Mouse (Mus musculus) testis, postnatal 14 days (tissue): ENCODE results near the gene Olfr646.

Experiments used
- DNase-seq: peaks from one replicate; pipeline ENCODE4 v3.0.0; 2021; ENCODE audit warnings: low spot score

Olfr646 gene

GRCm38 (mm10) chr7:104104757-104104972 lies at the start of gene Olfr646:
Olfr646 (plus strand) TSS chr7:104104873.
- no peak for DNase-seq

GRCm38 (mm10) chr7:104059215-104059614 lies 45.5 kb upstream of the Olfr646 start:
- DNase-seq, result no peak

- DNase-seq, result no peak
Observed at GRCm38 (mm10) chr7:104061345-104061744, 43.3 kb upstream of the Olfr646 start, which contains the start of gene 4930516K23Rik. 4930516K23Rik (minus strand) TSS chr7:104061445.

GRCm38 (mm10) chr7:104071769-104072168 lies 32.9 kb upstream of the Olfr646 start, which contains the start of gene Olfr644:
Olfr644 (minus strand) TSS chr7:104071869.
- DNase-seq, result no peak

- DNase-seq, result no peak
Observed at GRCm38 (mm10) chr7:104085365-104085764, 19.3 kb upstream of the Olfr646 start, which contains the start of gene Olfr645. Olfr645 (minus strand) TSS chr7:104085465.

- no peak for DNase-seq
Observed at GRCm38 (mm10) chr7:104103913-104104756, 538 bp upstream of the Olfr646 start.

- DNase-seq, result no peak
Observed at GRCm38 (mm10) chr7:104129726-104130125, 25.1 kb downstream of the Olfr646 start, which contains the start of gene Ubqln5. Ubqln5 (minus strand) TSS chr7:104129826.

GRCm38 (mm10) chr7:104137305-104137704 lies 32.6 kb downstream of the Olfr646 start, which contains the start of gene Olfr643:
Olfr643 (minus strand) TSS chr7:104137405.
- DNase-seq, result no peak

- DNase-seq, result no peak
Observed at GRCm38 (mm10) chr7:104143179-104143578, 38.5 kb downstream of the Olfr646 start, which contains the start of gene Ubqln3. Ubqln3 (minus strand) TSS chr7:104143279.

GRCm38 (mm10) chr7:104150456-104150855 lies 45.8 kb downstream of the Olfr646 start, which contains the start of gene Ubqlnl:
Ubqlnl (minus strand) TSS chr7:104150556.
- no peak for DNase-seq
